Mouse (Mus musculus) kidney, embryonic 14.5 days (tissue): ENCODE data around the gene Kiss1r. TPM values are rescaled to one million over a fixed set of nuclear protein-coding genes. Genes with fewer than 3 reads are reported as not detected.
"Not testable (repeated sequence)": the region's sequence is repeated elsewhere in the genome, so short reads cannot be mapped to it uniquely, and the experiment has no call there.

ENCODE experiments used
- ATAC-seq: fragments of 200-750 bp; cut with Nextera tagmentation; 2 replicates; pipeline ENCODE4 v1.8.0; 2017; ENCODE audit warnings: moderate number of reproducible peaks, mild to moderate bottlenecking, moderate TSS enrichment, moderate library complexity; ENCODE audit not compliant: low FRiP score, low TSS enrichment
- H3K27ac ChIP-seq: fragments of 300-500 bp; sonication (generic); 2 replicates; pipeline ENCODE4 v1.5.1; 2014; ENCODE audit warnings: low read depth, mild to moderate bottlenecking, low read length, moderate library complexity, mixed read lengths
- H3K27me3 ChIP-seq: fragments of 300-500 bp; sonication (generic); 2 replicates; pipeline ENCODE4 v1.6.1; 2014; ENCODE audit warnings: mild to moderate bottlenecking, low read length; ENCODE audit not compliant: control insufficient read depth, insufficient read depth
- H3K36me3 ChIP-seq: fragments of 300-500 bp; sonication (generic); 2 replicates; pipeline ENCODE4 v1.6.1; 2014; ENCODE audit warnings: low read length, mixed read lengths; ENCODE audit not compliant: control insufficient read depth, insufficient read depth
- H3K4me1 ChIP-seq: fragments of 300-500 bp; sonication (generic); 2 replicates; pipeline ENCODE4 v1.6.1; 2014; ENCODE audit warnings: low read length, mixed read lengths; ENCODE audit not compliant: control insufficient read depth, insufficient read depth
- H3K4me2 ChIP-seq: fragments of 300-500 bp; sonication (generic); replicated peaks from 2 replicates; pipeline ENCODE4 v1.6.1; 2014; ENCODE audit warnings: low read depth, mild to moderate bottlenecking, low read length
- H3K4me3 ChIP-seq: fragments of 300-500 bp; sonication (generic); 2 replicates; pipeline ENCODE4 v1.5.1; 2014; ENCODE audit warnings: mild to moderate bottlenecking, low read length
- H3K9ac ChIP-seq: fragments of 300-500 bp; sonication (generic); 2 replicates; pipeline ENCODE4 v1.6.1; 2014; ENCODE audit warnings: low read depth, mild to moderate bottlenecking, low read length, moderate library complexity
- H3K9me3 ChIP-seq: fragments of 300-500 bp; sonication (generic); 2 replicates; pipeline ENCODE4 v1.6.1; 2016; ENCODE audit warnings: low read length; ENCODE audit not compliant: control insufficient read depth
- WGBS: fragments of 180-500 bp; shearing (Covaris S2); extraction: QIAGEN DNeasy Blood & Tissue Kit; methylation state at CpG from one replicate; pipeline ENCODE4 v1.1.7; 2014; 5-methylcytosine and 5-hydroxymethylcytosine counted together
- polyA plus RNA-seq: library from polyadenylated mRNA; unstranded; fragments of >200 nt; fragmentation: Nextera tagmentation; extraction: Ambion mirVana; gene quantifications from 2 replicates; pipeline ENCODE4 v1.2.1, GENCODE M21; 2014

Gene Kiss1r
- polyA plus RNA-seq, 1 experiment from 2014 or later: 0.47 TPM

- 33% methylated on average over 3 of the region's 3 CpGs for WGBS
- Histone ChIP-seq H3K9ac (no peak overlapping the region), H3K4me3 (no peak overlapping the region), H3K4me1 (peaks cover 30% of the 10 kb centered on the region), H3K36me3 (no peaks in the 10 kb centered on the region), H3K4me2 (no peak overlapping the region), H3K27ac (peak overlapping the region; percentile 31; the same call in 1 of the 2 replicates), H3K9me3 (no peaks in the 10 kb centered on the region), H3K27me3 (no peaks in the 10 kb centered on the region)
- ATAC-seq: 0 out of 2 replicates have a peak, but pooled peaks have one; percentile 10
Observed at GRCm38 (mm10) chr10:79879527-79879926, 37.2 kb upstream of the Kiss1r start.

DNA sequence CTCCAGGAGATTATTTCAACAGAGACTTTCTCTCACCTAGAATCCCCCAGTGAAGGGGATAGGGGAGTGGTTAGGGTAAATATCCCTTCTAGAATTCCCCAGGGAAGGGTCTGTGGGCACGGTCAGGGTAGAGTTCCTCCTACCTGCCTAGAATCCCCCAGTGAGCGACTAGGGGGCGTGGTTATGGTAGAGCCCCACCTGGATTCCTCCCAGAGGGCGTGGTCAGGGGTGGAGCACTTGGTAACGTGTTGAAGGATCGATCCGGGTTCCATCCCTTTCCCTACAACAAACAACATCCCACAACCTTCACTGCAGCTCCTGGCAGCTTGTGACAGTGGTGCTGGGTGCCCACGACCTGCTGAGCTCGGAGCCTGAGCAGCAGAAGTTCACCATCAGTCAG is 36.0 kb upstream of the Kiss1r start:
- 15% methylated on average over 9 of the region's 9 CpGs for WGBS
- H3K27me3 ChIP-seq: no peaks in the 10 kb centered on the region
- no peak overlapping the region for H3K27ac ChIP-seq
- no peak overlapping the region for H3K4me3 ChIP-seq
- peak overlapping the region; percentile 15; the same call in 1 of the 2 replicates for H3K4me2 ChIP-seq
- H3K36me3 ChIP-seq: no peaks in the 10 kb centered on the region
- no peaks in the 10 kb centered on the region for H3K9me3 ChIP-seq
- ATAC-seq: no peak
- H3K4me1 ChIP-seq: peaks cover 30% of the 10 kb centered on the region; the same call in 1 of the 2 replicates
- no peak overlapping the region for H3K9ac ChIP-seq

GRCm38 (mm10) chr10:79881981-79882380 is 34.8 kb upstream of the Kiss1r start:
- Histone ChIP-seq H3K9me3 (no peaks in the 10 kb centered on the region), H3K36me3 (no peaks in the 10 kb centered on the region), H3K27ac (no peak overlapping the region), H3K4me3 (peak overlapping the region; percentile 17; the same call in 1 of the 2 replicates), H3K27me3 (no peaks in the 10 kb centered on the region), H3K4me2 (peak overlapping the region; percentile 41), H3K4me1 (peaks cover 30% of the 10 kb centered on the region; the same call in 1 of the 2 replicates), H3K9ac (peak overlapping the region; percentile 29; the same call in 1 of the 2 replicates)
- 7% methylated on average over 22 of the region's 22 CpGs for WGBS
- ATAC-seq: 0 out of 2 replicates have a peak, but pooled peaks have one; percentile 30

GRCm38 (mm10) chr10:79883297-79884084 is 33.3 kb upstream of the Kiss1r start:
- H3K36me3 ChIP-seq: no peaks in the 10 kb centered on the region
- ATAC-seq: 0 out of 2 replicates have a peak, but pooled peaks have one; percentile 4
- peaks cover 25% of the 10 kb centered on the region; the same call in 1 of the 2 replicates for H3K4me1 ChIP-seq
- no peaks in the 10 kb centered on the region for H3K27me3 ChIP-seq
- no peak overlapping the region for H3K27ac ChIP-seq
- 13% methylated on average over 22 of the region's 22 CpGs for WGBS
- no peaks in the 10 kb centered on the region for H3K9me3 ChIP-seq
- 0 out of 2 replicates have a peak overlapping the region, but pooled peaks have one; percentile 13 for H3K4me2 ChIP-seq
- peak overlapping the region; percentile 19; the same call in 1 of the 2 replicates for H3K9ac ChIP-seq
- H3K4me3 ChIP-seq: no peak overlapping the region

DNA sequence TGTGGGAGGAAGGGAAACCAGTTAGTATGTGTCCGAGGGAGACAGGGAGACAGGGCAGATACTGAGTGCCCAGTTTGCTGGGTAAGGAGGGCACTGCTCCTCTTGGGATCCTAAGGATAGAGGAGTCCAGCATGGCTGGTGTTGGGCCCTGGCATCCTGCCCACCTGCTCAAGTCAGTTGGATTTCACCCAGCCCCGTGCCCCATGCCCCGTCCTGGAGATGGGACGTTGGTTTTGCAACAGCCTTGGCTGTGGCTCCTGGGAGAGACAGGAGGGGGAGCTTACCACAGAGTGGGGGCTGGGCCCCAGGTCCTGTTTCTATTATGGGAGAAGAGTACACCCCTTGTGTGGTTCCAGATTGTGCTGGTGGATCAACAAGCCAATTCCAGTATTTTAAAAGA is 32.3 kb upstream of the Kiss1r start:
- Histone ChIP-seq H3K36me3 (no peaks in the 10 kb centered on the region), H3K9me3 (no peaks in the 10 kb centered on the region), H3K4me1 (peaks cover 25% of the 10 kb centered on the region; the same call in 1 of the 2 replicates), H3K9ac (no peak overlapping the region), H3K27me3 (no peaks in the 10 kb centered on the region), H3K27ac (no peak overlapping the region), H3K4me2 (no peak overlapping the region), H3K4me3 (no peak overlapping the region)
- WGBS: 61% methylated on average over 4 of the region's 4 CpGs
- no peak for ATAC-seq

- peaks cover 25% of the 10 kb centered on the region; the same call in 1 of the 2 replicates for H3K4me1 ChIP-seq
- not testable (repeated sequence) for H3K27me3 ChIP-seq, H3K9me3 ChIP-seq, H3K36me3 ChIP-seq, H3K27ac ChIP-seq, H3K9ac ChIP-seq, H3K4me3 ChIP-seq, H3K4me2 ChIP-seq, ATAC-seq
- WGBS: 52% methylated on average over 2 of the region's 3 CpGs
Observed at GRCm38 (mm10) chr10:79884938-79885337, 31.8 kb upstream of the Kiss1r start.

DNA sequence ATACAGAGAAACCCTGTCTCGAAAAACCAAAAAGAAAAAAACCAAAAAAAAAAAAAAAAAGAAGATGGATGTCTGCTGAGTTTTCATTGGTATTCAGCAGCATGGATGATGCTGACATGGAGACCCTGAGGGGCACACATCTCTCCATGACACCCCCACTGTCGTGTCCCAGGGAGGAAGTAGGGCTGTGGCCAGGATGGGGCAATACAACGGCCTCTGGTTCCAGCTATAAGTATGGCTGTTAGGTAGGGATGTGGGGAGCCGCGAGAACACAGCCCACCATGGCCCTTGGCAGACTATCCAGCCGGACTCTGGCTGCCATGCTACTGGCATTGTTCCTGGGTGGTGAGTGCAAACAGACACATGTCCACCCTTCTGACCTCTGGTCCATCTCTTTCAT is 30.7 kb upstream of the Kiss1r start, which contains the start of gene Elane:
Gene Elane (plus strand): TSS at position 194 of the 400 bp plus-strand sequence.
- H3K36me3 ChIP-seq: no peaks in the 10 kb centered on the region
- WGBS: 84% methylated on average over 6 of the region's 6 CpGs
- H3K4me3 ChIP-seq: no peak within 1 kb of the TSS
- H3K9ac ChIP-seq: no peak within 1 kb of the TSS
- no peak for ATAC-seq
- no peaks in the 10 kb centered on the region for H3K9me3 ChIP-seq
- H3K27ac ChIP-seq: no peak within 1 kb of the TSS
- H3K4me1 ChIP-seq: peaks cover 17% of the 10 kb centered on the region; the same call in 1 of the 2 replicates
- H3K4me2 ChIP-seq: no peak within 1 kb of the TSS
- peaks cover 2% of the 10 kb centered on the region; the same call in 1 of the 2 replicates for H3K27me3 ChIP-seq

- H3K4me1 ChIP-seq: peaks cover 16% of the 10 kb centered on the region; the same call in 1 of the 2 replicates
- H3K9me3 ChIP-seq: no peaks in the 10 kb centered on the region
- H3K4me3 ChIP-seq: no peak overlapping the region
- no peaks in the 10 kb centered on the region for H3K36me3 ChIP-seq
- peaks cover 2% of the 10 kb centered on the region; the same call in 1 of the 2 replicates for H3K27me3 ChIP-seq
- no peak overlapping the region for H3K27ac ChIP-seq
- no peak for ATAC-seq
- 77% methylated on average over 8 of the region's 8 CpGs for WGBS
- no peak overlapping the region for H3K9ac ChIP-seq
- no peak overlapping the region for H3K4me2 ChIP-seq
Observed at GRCm38 (mm10) chr10:79886611-79887010, 30.2 kb upstream of the Kiss1r start.

DNA sequence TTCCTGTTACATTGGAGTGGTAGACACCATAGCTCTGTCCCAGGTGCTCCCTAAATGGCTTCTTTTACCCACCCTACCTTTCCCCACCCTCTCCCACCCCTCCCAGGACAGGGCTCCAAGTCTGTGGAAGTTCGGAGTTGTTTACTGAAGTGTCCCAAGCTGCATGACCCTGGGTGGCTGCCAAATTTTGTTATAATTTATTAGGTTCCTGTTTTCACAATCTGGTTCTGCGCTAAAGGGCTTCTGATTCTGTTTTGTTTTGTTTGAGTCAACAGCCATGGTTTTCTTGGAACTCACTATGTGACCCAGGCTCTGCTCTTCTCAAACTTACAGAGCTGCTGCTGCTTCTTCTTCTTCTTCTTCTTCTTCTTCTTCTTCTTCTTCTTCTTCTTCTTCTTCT is 27.4 kb upstream of the Kiss1r start:
- WGBS: 55% methylated on average over 2 of the region's 2 CpGs
- H3K36me3 ChIP-seq: no peaks in the 10 kb centered on the region
- H3K27ac ChIP-seq: no peak overlapping the region
- no peak overlapping the region for H3K4me3 ChIP-seq
- no peak overlapping the region for H3K4me2 ChIP-seq
- H3K9ac ChIP-seq: no peak overlapping the region
- H3K27me3 ChIP-seq: peaks cover 2% of the 10 kb centered on the region; the same call in 1 of the 2 replicates
- no peaks in the 10 kb centered on the region for H3K4me1 ChIP-seq
- ATAC-seq: no peak
- H3K9me3 ChIP-seq: no peaks in the 10 kb centered on the region
